Mouse (Mus musculus) stomach, embryonic 14.5 days (tissue): ENCODE measurements around the gene Iqsec1. TPM values are rescaled to one million over a fixed set of nuclear protein-coding genes. Genes with fewer than 3 reads are reported as not detected.
A peak's percentile ranks its signal among the peaks of the same experiment; 100 is the strongest.

Experiments
- ATAC-seq: fragments of 200-750 bp; cut with Nextera tagmentation; 2 replicates; pipeline ENCODE4 v1.8.0; 2017; ENCODE audit warnings: low read depth, moderate TSS enrichment; ENCODE audit not compliant: insufficient number of reproducible peaks, insufficient read depth, low FRiP score
- H3K27ac ChIP-seq: fragments of 300-500 bp; sonication (generic); 2 replicates; pipeline ENCODE4 v1.5.1; 2014; ENCODE audit warnings: mild to moderate bottlenecking, low read length, moderate library complexity, mixed read lengths
- H3K27me3 ChIP-seq: fragments of 300-500 bp; sonication (generic); 2 replicates; pipeline ENCODE4 v1.6.1; 2014; ENCODE audit warnings: low read length, control low read depth, mixed read lengths; ENCODE audit not compliant: control insufficient read depth, insufficient read depth
- H3K36me3 ChIP-seq: fragments of 300-500 bp; sonication (generic); 2 replicates; pipeline ENCODE4 v1.6.1; 2014; ENCODE audit warnings: mild to moderate bottlenecking, control low read depth, low read length, moderate library complexity, mixed read lengths; ENCODE audit not compliant: control insufficient read depth, insufficient read depth
- H3K4me1 ChIP-seq: fragments of 300-500 bp; sonication (generic); 2 replicates; pipeline ENCODE4 v1.6.1; 2014; ENCODE audit warnings: low read length, control low read depth, mixed read lengths; ENCODE audit not compliant: control insufficient read depth, insufficient read depth
- H3K4me2 ChIP-seq: fragments of 300-500 bp; sonication (generic); replicated peaks from 2 replicates; pipeline ENCODE4 v1.6.1; 2014; ENCODE audit warnings: low read depth, low read length, control low read depth
- H3K4me3 ChIP-seq: fragments of 300-500 bp; sonication (generic); 2 replicates; pipeline ENCODE4 v1.5.1; 2014; ENCODE audit warnings: low read depth, low read length, control low read depth
- H3K9ac ChIP-seq: fragments of 300-500 bp; sonication (generic); replicated peaks from 2 replicates; pipeline ENCODE4 v1.6.1; 2014; ENCODE audit warnings: low read depth, mild to moderate bottlenecking, control low read depth, low read length, moderate library complexity, mixed read lengths
- H3K9me3 ChIP-seq: fragments of 300-500 bp; sonication (generic); 2 replicates; pipeline ENCODE4 v1.6.1; 2016; ENCODE audit warnings: low read depth, low read length, control low read depth; ENCODE audit not compliant: control insufficient read depth
- WGBS: fragments of 180-500 bp; shearing (Covaris S2); extraction: QIAGEN DNeasy Blood & Tissue Kit; methylation state at CpG from one replicate; pipeline ENCODE4 v1.1.7; 2014; 5-methylcytosine and 5-hydroxymethylcytosine counted together
- polyA plus RNA-seq: library from polyadenylated mRNA; unstranded; fragments of >200 nt; fragmentation: Nextera tagmentation; extraction: Ambion mirVana; gene quantifications from 2 replicates; pipeline ENCODE4 v1.2.1, GENCODE M21; 2014

Gene Iqsec1
- polyA plus RNA-seq, 1 experiment from 2014 or later: 16.0 TPM

- 19% methylated on average over 1 of the region's 1 CpGs for WGBS
Measured at GRCm38 (mm10) chr6:90898107-90898506, 90.4 kb downstream of the Iqsec1 start.

GRCm38 (mm10) chr6:90892401-90892800, 96.1 kb downstream of the Iqsec1 start:
- no peaks in the 10 kb centered on the region for H3K4me1 ChIP-seq
- H3K36me3 ChIP-seq: no peaks in the 10 kb centered on the region
- 79% methylated on average over 1 of the region's 1 CpGs for WGBS
- H3K4me3 ChIP-seq: no peak overlapping the region
- H3K9me3 ChIP-seq: no peaks in the 10 kb centered on the region
- no peak overlapping the region for H3K4me2 ChIP-seq
- H3K27ac ChIP-seq: no peak overlapping the region
- no peak overlapping the region for H3K9ac ChIP-seq
- H3K27me3 ChIP-seq: no peaks in the 10 kb centered on the region
- ATAC-seq: no peak

More at GRCm38 (mm10) chr6:90898107-90898506, 90.4 kb downstream of the Iqsec1 start:
- Histone ChIP-seq H3K9ac (no peak overlapping the region), H3K4me1 (no peaks in the 10 kb centered on the region), H3K9me3 (no peaks in the 10 kb centered on the region), H3K4me3 (no peak overlapping the region), H3K4me2 (no peak overlapping the region), H3K27me3 (no peaks in the 10 kb centered on the region), H3K27ac (no peak overlapping the region), H3K36me3 (no peaks in the 10 kb centered on the region)
- 0 out of 2 replicates have a peak, but pooled peaks have one; percentile 28 for ATAC-seq

DNA sequence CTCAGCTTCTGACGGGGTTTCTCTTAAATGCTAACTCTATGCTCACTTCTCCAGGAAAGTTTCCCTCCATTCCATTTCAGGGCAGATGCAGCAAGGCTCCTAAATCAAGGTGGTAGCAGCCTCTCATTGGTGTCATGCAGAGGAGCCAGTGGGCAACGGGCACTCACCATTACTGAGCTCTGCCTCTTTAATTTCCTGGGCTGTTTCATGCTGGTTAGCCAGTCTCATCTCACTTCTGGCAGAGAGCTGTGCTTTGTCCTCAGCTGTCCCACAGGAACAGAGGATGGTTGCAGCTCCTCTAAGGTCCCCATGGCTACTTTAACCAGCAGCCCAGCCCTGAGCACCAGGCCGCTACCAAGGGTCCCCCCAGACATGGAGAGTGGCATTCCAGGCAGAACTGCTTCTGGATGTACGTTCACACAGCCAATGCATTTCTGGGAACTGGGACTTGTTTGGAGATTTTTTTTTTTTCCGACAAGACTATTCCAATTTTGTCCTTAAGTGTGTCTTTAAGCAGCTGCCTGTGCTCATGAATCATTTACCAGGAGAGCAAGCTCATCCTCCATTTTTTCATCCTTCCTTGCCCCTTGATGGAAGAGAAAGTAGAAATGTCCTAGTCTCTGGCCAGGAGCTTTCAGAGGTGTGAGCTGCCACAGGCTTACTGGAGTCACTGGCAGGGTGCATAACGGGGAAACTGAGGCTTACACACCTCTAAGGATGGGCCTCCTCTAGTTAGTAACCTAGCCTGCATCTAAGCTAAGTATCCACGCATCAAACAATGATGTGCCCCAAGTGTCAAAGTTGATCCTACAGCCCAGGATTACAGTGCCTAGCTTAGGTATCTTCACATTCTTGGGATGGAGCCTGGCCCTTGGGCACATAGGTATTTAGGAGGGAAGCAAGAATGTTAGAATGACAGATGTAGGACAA, 98.9 kb downstream of the Iqsec1 start:
- ATAC-seq: no peak
- H3K36me3 ChIP-seq: no peaks in the 10 kb centered on the region
- H3K4me3 ChIP-seq: no peak overlapping the region
- no peaks in the 10 kb centered on the region for H3K4me1 ChIP-seq
- H3K9me3 ChIP-seq: no peaks in the 10 kb centered on the region
- no peak overlapping the region for H3K4me2 ChIP-seq
- no peak overlapping the region for H3K27ac ChIP-seq
- no peak overlapping the region for H3K9ac ChIP-seq
- 79% methylated on average over 7 of the region's 7 CpGs for WGBS
- H3K27me3 ChIP-seq: no peaks in the 10 kb centered on the region

DNA sequence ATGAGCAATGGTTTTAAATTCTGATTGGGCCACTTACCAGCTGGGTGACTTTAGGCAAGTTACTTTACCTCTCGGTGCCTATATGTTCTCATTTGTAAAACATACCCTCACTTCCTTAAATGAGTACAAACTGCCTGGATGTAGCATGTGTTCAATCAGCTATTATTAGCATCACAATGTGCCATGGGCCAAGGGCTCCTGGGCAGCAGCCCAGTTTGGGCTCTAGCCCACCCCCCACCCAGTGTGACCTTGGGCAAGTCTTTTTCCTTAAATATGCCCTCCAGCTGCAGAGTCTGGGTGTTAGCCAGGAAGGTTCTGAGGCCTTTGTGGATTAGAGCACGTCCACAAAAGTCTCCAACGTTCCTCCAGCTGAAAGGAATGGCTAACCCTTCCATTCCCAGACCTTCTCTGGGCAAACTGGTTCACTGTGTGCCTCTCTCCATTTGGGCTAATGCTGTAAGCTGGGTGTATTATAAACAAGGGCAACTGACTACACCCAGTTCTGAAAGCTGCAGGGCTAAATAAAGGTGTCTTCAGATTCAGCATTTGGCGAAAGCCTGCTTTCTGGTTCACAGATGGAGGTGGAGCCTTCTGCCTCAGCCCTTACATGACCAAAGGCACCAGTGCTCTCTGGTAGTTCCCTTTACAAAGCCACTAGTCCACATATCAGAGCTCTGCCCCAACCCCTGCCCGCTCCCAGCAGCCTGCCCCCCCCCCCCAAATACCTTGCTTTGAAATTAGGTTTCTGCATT, 101.3 kb downstream of the Iqsec1 start:
- no peak overlapping the region for H3K27ac ChIP-seq
- H3K4me1 ChIP-seq: no peaks in the 10 kb centered on the region
- H3K4me2 ChIP-seq: no peak overlapping the region
- no peak overlapping the region for H3K4me3 ChIP-seq
- no peaks in the 10 kb centered on the region for H3K9me3 ChIP-seq
- no peaks in the 10 kb centered on the region for H3K27me3 ChIP-seq
- H3K9ac ChIP-seq: no peak overlapping the region
- no peaks in the 10 kb centered on the region for H3K36me3 ChIP-seq
- 71% methylated on average over 5 of the region's 5 CpGs for WGBS
- ATAC-seq: no peak

DNA sequence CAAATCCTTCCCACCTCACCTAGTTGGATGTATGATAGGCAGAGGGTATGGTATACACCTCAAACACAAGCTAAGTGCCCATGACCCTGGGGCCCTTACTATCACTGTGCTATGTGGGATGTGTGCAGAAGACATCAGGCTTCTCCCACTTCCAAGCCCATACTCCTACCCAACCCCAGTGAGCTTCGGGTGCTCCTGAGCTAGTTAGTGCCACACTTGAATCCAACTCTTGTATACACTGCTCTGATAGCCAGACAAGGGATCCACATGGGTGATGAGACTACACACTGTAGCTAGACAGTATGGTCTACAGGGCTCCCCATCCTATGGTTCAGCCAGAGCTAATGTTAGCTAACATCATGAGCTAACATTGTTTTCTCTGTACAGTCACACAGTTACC, 102.9 kb downstream of the Iqsec1 start:
- Histone ChIP-seq H3K27ac (no peak overlapping the region), H3K9me3 (no peaks in the 10 kb centered on the region), H3K4me2 (no peak overlapping the region), H3K36me3 (no peaks in the 10 kb centered on the region), H3K4me1 (no peaks in the 10 kb centered on the region), H3K27me3 (no peaks in the 10 kb centered on the region), H3K4me3 (no peak overlapping the region), H3K9ac (no peak overlapping the region)
- no peak for ATAC-seq
- WGBS: 92% methylated on average over 1 of the region's 1 CpGs

- Histone ChIP-seq H3K4me1 (no peaks in the 10 kb centered on the region), H3K9ac (no peak overlapping the region), H3K27ac (no peak overlapping the region), H3K27me3 (no peaks in the 10 kb centered on the region), H3K9me3 (no peaks in the 10 kb centered on the region), H3K4me2 (no peak overlapping the region), H3K36me3 (no peaks in the 10 kb centered on the region), H3K4me3 (no peak overlapping the region)
- no peak for ATAC-seq
- WGBS: 54% methylated on average over 1 of the region's 1 CpGs
Measured at GRCm38 (mm10) chr6:90884631-90885030, 103.9 kb downstream of the Iqsec1 start.

DNA sequence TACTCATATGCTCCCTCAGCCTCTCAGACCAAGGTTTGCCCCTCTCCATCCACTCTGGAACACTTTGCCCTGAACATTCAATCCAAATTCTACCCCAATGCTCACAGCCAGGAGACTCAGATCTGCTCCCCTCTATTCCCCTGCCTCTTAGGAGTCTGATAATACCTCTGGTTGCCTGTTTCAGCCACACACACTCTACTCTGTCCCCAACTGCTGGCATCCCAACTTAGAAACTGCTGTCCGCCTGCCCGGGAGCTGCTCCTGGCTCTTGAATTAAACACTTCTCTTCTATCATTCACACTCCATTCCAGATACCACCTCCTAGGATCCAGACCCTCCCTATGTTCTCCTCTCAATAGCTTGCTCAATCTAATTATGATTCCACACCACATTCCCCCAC, 107.5 kb downstream of the Iqsec1 start:
- 78% methylated on average over 2 of the region's 2 CpGs for WGBS
- no peak overlapping the region for H3K9ac ChIP-seq
- no peaks in the 10 kb centered on the region for H3K36me3 ChIP-seq
- H3K9me3 ChIP-seq: no peaks in the 10 kb centered on the region
- H3K4me1 ChIP-seq: no peaks in the 10 kb centered on the region
- H3K4me3 ChIP-seq: no peak overlapping the region
- H3K27me3 ChIP-seq: no peaks in the 10 kb centered on the region
- ATAC-seq: no peak
- no peak overlapping the region for H3K4me2 ChIP-seq
- no peak overlapping the region for H3K27ac ChIP-seq

DNA sequence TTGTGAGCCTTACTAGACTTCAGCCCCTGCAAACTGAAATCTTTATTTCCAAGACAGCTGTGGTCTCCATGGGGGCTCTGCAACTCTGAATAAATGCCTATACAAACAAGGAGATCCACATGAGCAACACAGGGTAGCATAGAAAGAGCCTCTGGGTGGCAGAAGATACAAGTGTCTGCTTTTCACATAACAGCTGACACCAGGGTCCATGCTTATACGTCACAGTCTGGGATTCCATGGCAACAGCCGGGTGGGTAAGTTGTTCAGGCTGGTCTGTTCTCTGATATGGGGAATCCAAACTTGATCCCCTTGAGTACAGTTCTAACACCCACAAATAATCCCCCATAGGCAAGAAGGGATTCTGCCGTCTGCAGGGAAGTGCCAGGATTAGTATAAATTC, 108.1 kb downstream of the Iqsec1 start:
- no peaks in the 10 kb centered on the region for H3K4me1 ChIP-seq
- H3K4me3 ChIP-seq: no peak overlapping the region
- H3K4me2 ChIP-seq: no peak overlapping the region
- no peaks in the 10 kb centered on the region for H3K9me3 ChIP-seq
- no peak overlapping the region for H3K27ac ChIP-seq
- no peak overlapping the region for H3K9ac ChIP-seq
- WGBS: 49% methylated on average over 3 of the region's 3 CpGs
- no peak for ATAC-seq
- H3K36me3 ChIP-seq: no peaks in the 10 kb centered on the region
- no peaks in the 10 kb centered on the region for H3K27me3 ChIP-seq
